Mouse (Mus musculus) olfactory bulb, adult 2 months (tissue): Measurements from ENCODE around the gene Smarcd3.

Experiments
- CTCF ChIP-seq: fragments of 200-500 bp; IDR thresholded peaks from 2 replicates; pipeline ENCODE4 v1.5.1; 2012; ENCODE audit warnings: low read depth, mild to moderate bottlenecking, low read length, moderate library complexity; ENCODE audit not compliant: insufficient read depth
- POLR2A ChIP-seq: fragments of 200-500 bp; IDR thresholded peaks from 2 replicates; pipeline ENCODE4 v1.6.1; 2012; ENCODE audit warnings: mild to moderate bottlenecking, low read depth, low read length, moderate library complexity; ENCODE audit not compliant: insufficient read depth

DNA sequence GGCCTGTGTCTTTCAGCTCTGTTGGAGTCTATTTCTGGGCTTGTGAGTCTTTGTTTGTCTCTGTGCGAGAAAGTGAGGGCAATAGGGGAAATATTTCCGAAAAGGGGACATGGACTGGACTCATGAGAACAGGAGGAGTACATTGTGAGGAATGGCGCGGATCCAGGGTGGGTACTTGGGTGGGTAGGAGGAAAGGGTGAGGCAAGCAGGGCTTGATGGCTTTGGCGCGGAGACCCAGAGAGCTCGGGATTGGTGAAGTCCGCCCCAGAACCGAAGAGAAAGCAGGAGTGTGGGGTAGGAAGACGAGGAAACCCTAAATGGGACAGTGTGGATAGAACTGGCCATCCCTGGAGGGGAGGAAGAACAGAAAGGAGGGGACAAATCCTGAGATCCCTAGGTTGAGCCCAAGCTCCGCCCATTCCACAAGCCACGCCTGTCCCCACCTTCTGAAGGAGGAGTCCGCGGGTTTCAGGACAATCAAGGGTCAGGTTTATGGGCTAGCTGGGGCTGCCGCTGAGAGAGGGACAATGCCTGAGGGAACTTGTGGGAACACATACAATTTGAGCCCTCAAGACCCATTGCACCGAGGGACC, 21.4 kb downstream of the Smarcd3 start:
- no peak for TF ChIP-seq CTCF
- TF ChIP-seq POLR2A = peak; percentile 34; the same call in 1 of the 2 replicates
